Mouse (Mus musculus) WW6 (cell line): Measurements from ENCODE around the gene Itsn1.

Source experiments
- DNase-seq: peaks from one replicate; pipeline ENCODE4 v3.0.0-alpha.2; 2013; ENCODE audit warnings: low read depth, low spot score

Itsn1 gene

GRCm38 (mm10) chr16:91729066-91729482, at the start of gene Itsn1:
Gene Itsn1 (plus strand): TSS chr16:91729281.
- peak; percentile 90 for DNase-seq

DNA sequence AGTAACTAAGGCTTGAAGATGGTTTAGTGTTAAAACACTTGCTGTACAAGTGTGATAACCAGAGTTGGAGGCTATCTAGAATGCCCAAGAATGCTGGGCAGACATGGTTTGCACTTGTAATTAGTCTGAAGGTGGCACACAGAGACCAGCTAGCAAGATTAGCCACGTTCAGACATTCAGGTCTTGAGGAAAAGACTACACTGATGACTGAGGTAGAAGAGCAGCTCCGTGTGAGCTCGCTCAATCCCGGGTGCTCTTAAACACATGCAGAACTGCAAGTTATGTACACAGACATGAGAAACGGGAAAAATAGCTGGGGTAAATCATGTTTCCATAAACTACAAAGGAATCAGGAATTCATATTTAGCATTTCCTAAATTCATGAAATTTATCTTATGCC, 48.4 kb upstream of the Itsn1 start:
- DNase-seq, result no peak

- DNase-seq, result no peak
Measured at GRCm38 (mm10) chr16:91685526-91685925, 43.6 kb upstream of the Itsn1 start.

GRCm38 (mm10) chr16:91686369-91686768, 42.7 kb upstream of the Itsn1 start:
- no peak for DNase-seq

GRCm38 (mm10) chr16:91688023-91688618, 41.0 kb upstream of the Itsn1 start:
- DNase-seq, result no peak

DNA sequence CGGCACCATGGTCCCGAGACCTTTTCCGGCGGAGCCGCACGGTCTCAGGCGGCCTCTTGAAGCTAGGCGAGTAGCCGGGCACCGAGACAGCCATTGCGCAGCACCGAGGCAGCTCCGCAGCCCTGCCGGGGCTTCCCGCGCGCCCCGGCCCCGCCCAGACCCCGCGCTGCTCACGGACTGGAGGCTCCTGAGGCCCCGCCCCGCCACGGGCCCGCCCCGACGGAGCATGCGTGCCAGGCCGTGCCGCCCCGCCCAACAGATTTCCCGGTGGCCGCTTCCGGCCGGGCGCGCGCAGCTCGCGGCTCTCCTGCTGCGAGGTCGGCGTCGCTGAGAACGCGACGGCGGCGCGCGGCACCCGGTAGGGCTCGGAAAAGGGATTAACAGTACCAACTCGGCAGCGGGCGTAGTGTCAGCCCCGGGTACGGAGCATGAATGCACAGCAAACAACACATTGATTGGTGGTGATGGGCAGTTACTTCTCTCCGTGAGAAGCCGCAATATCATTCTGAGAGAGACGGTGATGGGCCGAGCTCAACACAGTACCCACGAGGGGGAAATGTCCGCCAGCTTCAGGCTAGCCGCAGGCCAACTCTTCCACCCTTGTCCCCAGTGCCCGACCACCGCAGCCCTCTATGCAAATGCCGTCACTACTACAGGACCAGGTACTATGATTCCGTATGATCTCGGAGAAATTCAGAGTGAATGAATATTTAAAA, 40.3 kb upstream of the Itsn1 start, which contains the start of gene Donson:
Gene Donson, minus strand, starts transcription at position 152 of the 716 bp plus-strand sequence.
- DNase-seq, result peak; percentile 68

- DNase-seq, result no peak
Measured at GRCm38 (mm10) chr16:91689791-91690190, 39.3 kb upstream of the Itsn1 start.

- DNase-seq, result no peak
Measured at GRCm38 (mm10) chr16:91694455-91695084, 34.5 kb upstream of the Itsn1 start.

DNA sequence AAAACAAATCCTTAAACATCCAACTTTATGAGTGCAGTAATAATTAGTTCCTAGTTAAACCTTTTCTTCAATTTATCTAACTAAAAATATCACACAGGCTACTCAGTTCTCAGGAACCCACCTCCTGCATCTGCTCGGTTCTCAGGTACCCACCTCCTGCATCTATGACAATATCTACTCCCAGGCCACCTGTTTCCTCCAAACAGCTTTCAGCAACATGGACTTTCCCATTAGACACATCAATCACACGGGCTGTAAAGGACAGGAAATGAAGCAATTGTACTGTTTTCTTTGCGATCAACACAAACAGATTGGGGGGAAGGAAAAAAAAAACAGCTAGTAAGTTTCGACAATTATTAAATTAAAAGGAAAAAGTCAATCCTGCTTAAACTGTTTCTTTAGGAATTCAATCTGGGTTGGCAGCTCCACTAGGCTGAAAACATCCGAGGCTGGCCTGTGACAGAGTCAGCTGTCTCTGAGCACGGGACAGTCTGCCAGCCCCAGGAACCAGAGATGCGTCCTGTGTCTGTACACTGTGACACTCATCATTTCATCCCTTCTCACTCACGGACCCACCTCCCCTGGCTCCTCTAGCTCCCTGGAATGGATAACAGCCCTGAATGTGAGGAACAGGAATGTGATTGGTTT, 33.8 kb upstream of the Itsn1 start:
- DNase-seq, result no peak

DNA sequence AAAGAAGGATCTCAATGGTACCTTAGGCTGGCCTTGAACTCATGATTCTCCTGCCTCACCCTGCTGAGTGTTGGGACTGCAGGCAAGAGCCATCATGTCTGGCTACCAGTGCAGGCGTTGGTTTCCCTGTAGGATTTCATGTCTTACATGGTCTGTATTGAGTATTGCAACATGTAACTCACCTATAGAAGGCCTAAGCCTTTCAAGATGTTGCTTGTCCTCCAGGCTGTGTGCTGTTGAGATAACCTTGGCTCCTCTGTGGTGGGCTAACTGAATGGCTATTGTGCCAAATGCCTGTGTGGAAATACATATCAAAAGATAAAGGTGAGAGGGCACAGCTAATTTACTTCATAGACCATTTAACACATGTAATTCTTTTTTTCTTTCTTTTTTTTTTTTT, 30.1 kb upstream of the Itsn1 start:
- no peak for DNase-seq

- DNase-seq, result no peak
Measured at GRCm38 (mm10) chr16:91701908-91702307, 27.2 kb upstream of the Itsn1 start.

DNA sequence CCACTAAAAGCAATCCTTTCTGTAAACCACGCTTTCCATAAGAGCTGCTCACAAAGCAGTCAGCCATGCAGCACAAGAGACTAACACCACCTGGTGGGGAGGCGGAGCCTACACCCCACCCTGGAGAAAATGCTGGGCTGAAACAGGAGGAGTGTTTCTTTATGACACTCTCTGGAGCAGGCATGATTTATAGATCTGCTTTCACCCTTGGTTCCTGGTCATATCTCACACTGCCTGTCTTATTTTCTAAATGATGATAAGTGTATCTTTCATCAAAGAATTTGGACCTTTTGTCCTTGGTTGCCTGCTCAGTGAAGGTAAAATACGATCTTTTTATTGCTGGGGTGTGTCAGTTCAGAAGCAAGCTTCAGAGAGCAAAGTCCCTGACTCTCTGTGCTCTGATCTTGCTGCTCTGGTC, 26.3 kb upstream of the Itsn1 start:
- no peak for DNase-seq

- no peak for DNase-seq
Measured at GRCm38 (mm10) chr16:91704603-91705340, 24.3 kb upstream of the Itsn1 start.

DNA sequence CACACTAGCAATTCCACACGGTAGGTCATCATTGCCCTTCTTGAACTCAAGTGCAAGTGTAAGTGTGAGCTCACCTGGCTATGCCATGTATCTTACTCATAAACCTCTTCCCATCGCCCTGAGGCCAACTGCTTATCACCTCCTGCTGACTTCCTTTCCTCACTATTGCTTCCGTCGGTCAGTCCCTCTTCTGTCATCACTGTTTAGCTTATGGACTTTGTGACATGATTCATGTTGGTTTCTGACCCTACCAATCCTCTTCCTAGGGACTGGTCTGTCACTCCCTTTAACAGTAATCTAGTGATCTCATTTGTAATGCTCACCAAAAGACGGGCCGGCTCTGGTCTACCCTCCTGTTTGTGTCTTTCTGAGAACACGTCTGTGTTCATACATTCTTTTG, 18.8 kb upstream of the Itsn1 start:
- DNase-seq, result no peak

DNA sequence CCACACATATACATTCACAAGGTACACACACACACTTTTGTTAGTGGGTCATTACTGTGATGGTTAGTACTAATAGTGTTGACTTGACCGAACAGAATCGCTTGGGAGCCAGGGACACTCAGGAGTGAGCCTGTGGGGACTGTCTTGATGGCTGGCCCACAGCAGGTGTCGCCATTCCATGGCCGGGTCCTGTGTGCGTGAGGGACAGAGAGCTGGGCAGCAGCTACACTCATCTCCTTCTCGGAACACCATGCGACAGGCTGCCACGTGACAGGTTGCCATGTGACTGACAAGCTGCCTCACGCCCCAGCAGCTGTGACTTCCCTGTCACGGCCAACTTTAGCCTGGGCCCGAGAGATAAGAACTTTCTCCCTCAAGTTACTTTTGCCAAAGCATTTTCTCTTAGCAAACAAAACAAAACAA, 12.1 kb upstream of the Itsn1 start:
- no peak for DNase-seq

GRCm38 (mm10) chr16:91717399-91717798, 11.7 kb upstream of the Itsn1 start:
- DNase-seq, result no peak

GRCm38 (mm10) chr16:91724247-91724646, 4.8 kb upstream of the Itsn1 start:
- DNase-seq, result peak; percentile 33

GRCm38 (mm10) chr16:91727433-91727832, 1.6 kb upstream of the Itsn1 start:
- DNase-seq, result no peak

GRCm38 (mm10) chr16:91728123-91729065, 687 bp upstream of the Itsn1 start, which contains the start of gene Cryzl1:
Gene Cryzl1 (minus strand): TSS chr16:91728975.
- peak; percentile 96 for DNase-seq

GRCm38 (mm10) chr16:91729821-91730441, 850 bp downstream of the Itsn1 start:
- no peak for DNase-seq
